11 mouse cellular contexts compared by ENCODE assay signal in genomic region chr10:13151353-13151752, GRCm38 (mm10). TPM values are rescaled to one million over a fixed set of nuclear protein-coding genes. Genes with fewer than 3 reads are reported as not detected.
DNase-seq lines count a peak whose midpoint lies in the region; ATAC-seq and TF ChIP-seq lines count a peak whose summit lies in the region.
"Had no signal": no experiment of that assay in that cellular context is flagged by ENCODE, and none has a peak within 500 bp of the region (broad histone marks: within the 10 kb centered on the region; RNA-seq: fewer than 3 reads in every experiment).

No protein-coding gene starts in this region.

- no peak for TF ChIP-seq CTCF in lung, embryonic 14.5 days (IDR thresholded peaks at IDR 0.05; ENCODE audit: low read depth)
- TF ChIP-seq CTCF in lung, adult 2 months (IDR thresholded peaks at IDR 0.05; ENCODE audit: insufficient read depth, low read length) = no peak

- no peaks in the 10 kb centered on the region for H3K4me1 ChIP-seq in heart, embryonic 11.5 days (ENCODE audit: control insufficient read depth, insufficient read depth, low read length)
- no peaks in the 10 kb centered on the region for H3K4me1 ChIP-seq in lung, embryonic 14.5 days (ENCODE audit: insufficient read depth)
- no peaks in the 10 kb centered on the region for H3K4me1 ChIP-seq in lung, adult 2 months (ENCODE audit: control insufficient read depth, insufficient read depth, low read length)

- H3K36me3 ChIP-seq in heart, embryonic 11.5 days (ENCODE audit: control insufficient read depth, insufficient read depth, low read length) = no peaks in the 10 kb centered on the region
- no peaks in the 10 kb centered on the region for H3K36me3 ChIP-seq in lung, embryonic 14.5 days (ENCODE audit: insufficient read depth)

- H3K27me3 ChIP-seq in heart, embryonic 11.5 days (ENCODE audit: control insufficient read depth, insufficient read depth, low read length) = no peaks in the 10 kb centered on the region
- no peaks in the 10 kb centered on the region for H3K27me3 ChIP-seq in lung, embryonic 14.5 days (ENCODE audit: insufficient read depth, low read length)

- DNase-seq in heart, adult 11 months = peak; percentile 79
- peak; percentile 65 for DNase-seq in lung, embryonic 14.5 days
- no peak for DNase-seq in lung, adult 2 months
- peak; percentile 14 to 39 for DNase-seq in kidney, postnatal 4 days
- DNase-seq in lung, postnatal 36 days = peak; percentile 21
- DNase-seq in B cell, adult 2 months = no peak
- no peak for DNase-seq in thymus, postnatal 10 days (ENCODE audit: low spot score in 2 of 2)
- DNase-seq: midbrain, embryonic 14.5 days had no signal

- ATAC-seq in heart, embryonic 11.5 days (replicated peaks; ENCODE audit: insufficient number of reproducible peaks, low FRiP score, low TSS enrichment) = no peak
- peak; percentile 38; the same call in 1 of the 2 replicates for ATAC-seq in lung, embryonic 14.5 days (ENCODE audit: insufficient read depth)

- 71% methylated on average over 5 of the region's 5 CpGs for WGBS in heart, embryonic 11.5 days (ENCODE audit: insufficient replicate concordance)
- 61% methylated on average over 5 of the region's 5 CpGs for whole genome bisulfite sequencing in lung, embryonic 14.5 days
- 52% methylated on average over 5 of the region's 5 CpGs for WGBS in lung, adult 2 months

- H3K4me3 ChIP-seq in heart, embryonic 11.5 days (ENCODE audit: low read depth, low read length) = no peak overlapping the region
- no peak overlapping the region for H3K4me3 ChIP-seq in lung, embryonic 14.5 days (ENCODE audit: low read depth, low read length)
- H3K4me3 ChIP-seq in lung, adult 2 months (replicated peaks; ENCODE audit: extremely low read depth, low read depth, low read length) = no peak overlapping the region

- no peak overlapping the region for H3K4me2 ChIP-seq in heart, embryonic 11.5 days
- no peak overlapping the region for H3K4me2 ChIP-seq in lung, embryonic 14.5 days

- no peak for TF ChIP-seq POLR2A in lung, adult 2 months (IDR thresholded peaks at IDR 0.05; ENCODE audit: borderline replicate concordance, extremely low read depth, low read depth, low read length)

- no peak overlapping the region for H3K9ac ChIP-seq in heart, embryonic 11.5 days (ENCODE audit: low read depth, low read length)
- H3K9ac ChIP-seq in lung, embryonic 14.5 days = no peak overlapping the region

- no peaks in the 10 kb centered on the region for H3K9me3 ChIP-seq in heart, embryonic 11.5 days (replicated peaks; ENCODE audit: control insufficient read depth, low read length)
- no peaks in the 10 kb centered on the region for H3K9me3 ChIP-seq in lung, embryonic 14.5 days (ENCODE audit: low read depth, low read length)

- no peak overlapping the region for H3K27ac ChIP-seq in heart, embryonic 11.5 days (ENCODE audit: low read depth, low read length)
- no peak overlapping the region for H3K27ac ChIP-seq in lung, embryonic 14.5 days (ENCODE audit: low read depth)

RNA-seq across cellular contexts. Expression of gene Zc2hc1b, which starts 26.5 kb away (rescaled TPM):
- polyA plus RNA-seq in heart, embryonic 11.5 days (2014; fragmentation: Nextera tagmentation; extraction: Ambion mirVana) = not detected in 2 replicates
- polyA plus RNA-seq in lung, embryonic 14.5 days (2014; fragmentation: Nextera tagmentation; extraction: Ambion mirVana) = not detected in 2 replicates
- not detected in 2 replicates for polyA plus RNA-seq in lung, adult 2 months (2012; rRNA removed)
- polyA plus RNA-seq: heart, embryonic 16.5 days; midbrain, embryonic 14.5 days; small intestine, adult 2 months had no signal

RNA-seq across cellular contexts. Expression of gene Ltv1, which starts 41.6 kb away (rescaled TPM):
- polyA plus RNA-seq in heart, embryonic 11.5 days (2014; fragmentation: Nextera tagmentation; extraction: Ambion mirVana) = 60.0 and 65.2 TPM in 2 replicates
- 81.7 and 83.8 TPM in 2 replicates for polyA plus RNA-seq in lung, embryonic 14.5 days (2014; fragmentation: Nextera tagmentation; extraction: Ambion mirVana)
- 7.3 and 12.2 TPM in 2 replicates for polyA plus RNA-seq in lung, adult 2 months (2012; rRNA removed)

Comparison
In these comparisons a context has a peak if more than half of its experiments do, and no peak if none do; other contexts are left out.
1. DNase-seq: peak in heart, adult 11 months (single experiment), lung, embryonic 14.5 days (single experiment), kidney, postnatal 4 days (2 of 2) and lung, postnatal 36 days (single experiment); none in lung, adult 2 months (single experiment), B cell, adult 2 months (0 of 2) and thymus, postnatal 10 days (0 of 2).